Comparison of ENCODE assay signal across 28 mouse cellular contexts in genomic region chr13:113084732-113085131, GRCm38 (mm10). TPM values are rescaled to one million over a fixed set of nuclear protein-coding genes. Genes with fewer than 3 reads are reported as not detected.
DNase-seq lines count a peak whose midpoint lies in the region; ATAC-seq and TF ChIP-seq lines count a peak whose summit lies in the region.
"Had no signal": no experiment of that assay in that cellular context is flagged by ENCODE, and none has a peak within 500 bp of the region (broad histone marks: within the 10 kb centered on the region; RNA-seq: fewer than 3 reads in every experiment).

No protein-coding gene starts in this region.

- H3K36me3 ChIP-seq in heart, embryonic 13.5 days = no peaks in the 10 kb centered on the region
- no peaks in the 10 kb centered on the region for H3K36me3 ChIP-seq in heart, embryonic 10.5 days
- no peaks in the 10 kb centered on the region for H3K36me3 ChIP-seq in liver, postnatal 0 days (replicated peaks; ENCODE audit: insufficient read depth, low read length)
- no peaks in the 10 kb centered on the region for H3K36me3 ChIP-seq in liver, embryonic 11.5 days (ENCODE audit: control insufficient read depth, insufficient read depth, low read length)
- H3K36me3 ChIP-seq in liver, embryonic 13.5 days = no peaks in the 10 kb centered on the region
- no peaks in the 10 kb centered on the region for H3K36me3 ChIP-seq in forebrain, embryonic 10.5 days (replicated peaks)
- H3K36me3 ChIP-seq in kidney, embryonic 15.5 days = no peaks in the 10 kb centered on the region
- H3K36me3 ChIP-seq: embryonic facial prominence, embryonic 10.5 days; embryonic facial prominence, embryonic 12.5 days; forebrain, embryonic 12.5 days; G1E had no signal

- H3K27ac ChIP-seq in heart, embryonic 13.5 days (replicated peaks) = no peak overlapping the region
- H3K27ac ChIP-seq in heart, embryonic 10.5 days = no peak overlapping the region
- no peak overlapping the region for H3K27ac ChIP-seq in liver, postnatal 0 days (ENCODE audit: low read depth)
- no peak overlapping the region for H3K27ac ChIP-seq in liver, embryonic 11.5 days (ENCODE audit: low read depth, low read length)
- H3K27ac ChIP-seq in liver, embryonic 13.5 days = no peak overlapping the region
- H3K27ac ChIP-seq in forebrain, embryonic 10.5 days = no peak overlapping the region
- no peak overlapping the region for H3K27ac ChIP-seq in kidney, embryonic 15.5 days
- H3K27ac ChIP-seq: embryonic facial prominence, embryonic 10.5 days; embryonic facial prominence, embryonic 12.5 days; forebrain, embryonic 12.5 days had no signal

- no peaks in the 10 kb centered on the region for H3K9me3 ChIP-seq in heart, embryonic 13.5 days
- no peaks in the 10 kb centered on the region for H3K9me3 ChIP-seq in heart, embryonic 10.5 days
- H3K9me3 ChIP-seq in liver, postnatal 0 days (ENCODE audit: low read length) = no peaks in the 10 kb centered on the region
- no peaks in the 10 kb centered on the region for H3K9me3 ChIP-seq in liver, embryonic 11.5 days (ENCODE audit: control insufficient read depth, low read length)
- no peaks in the 10 kb centered on the region for H3K9me3 ChIP-seq in liver, embryonic 13.5 days (replicated peaks)
- no peaks in the 10 kb centered on the region for H3K9me3 ChIP-seq in forebrain, embryonic 10.5 days
- H3K9me3 ChIP-seq in kidney, embryonic 15.5 days (replicated peaks) = no peaks in the 10 kb centered on the region
- H3K9me3 ChIP-seq: embryonic facial prominence, embryonic 10.5 days; embryonic facial prominence, embryonic 12.5 days; forebrain, embryonic 12.5 days; G1E had no signal

- no peak for TF ChIP-seq EP300 in liver, postnatal 0 days (IDR thresholded peaks at IDR 0.05; ENCODE audit: low read depth)

- H3K4me2 ChIP-seq in heart, embryonic 13.5 days = peak overlapping the region; percentile 15; the same call in 1 of the 2 replicates
- H3K4me2 ChIP-seq in liver, postnatal 0 days (ENCODE audit: low read depth, low read length) = no peak overlapping the region
- H3K4me2 ChIP-seq in liver, embryonic 11.5 days = peak overlapping the region; percentile 26; the same call in 1 of the 2 replicates
- H3K4me2 ChIP-seq in liver, embryonic 13.5 days = no peak overlapping the region
- no peak overlapping the region for H3K4me2 ChIP-seq in kidney, embryonic 15.5 days
- H3K4me2 ChIP-seq: embryonic facial prominence, embryonic 12.5 days; forebrain, embryonic 12.5 days had no signal

- no peak for ATAC-seq in heart, embryonic 13.5 days (ENCODE audit: extremely low read depth, insufficient number of reproducible peaks, low FRiP score, low TSS enrichment)
- ATAC-seq in liver, postnatal 0 days = no peak
- 0 out of 2 replicates have a peak, but pooled peaks have one; percentile 43 for ATAC-seq in liver, embryonic 11.5 days (replicated peaks; ENCODE audit: low FRiP score)
- peak; percentile 50 for ATAC-seq in liver, embryonic 13.5 days (ENCODE audit: low read depth)
- ATAC-seq in kidney, embryonic 15.5 days (replicated peaks; ENCODE audit: low FRiP score) = no peak
- ATAC-seq: activated CD4-positive, CD25-positive, alpha-beta regulatory T cell, adult 4 months; CD4-positive, CD25-positive, alpha-beta regulatory T cell, adult 4 months; forebrain, embryonic 14.5 days; forebrain, embryonic 16.5 days; Patski had no signal

- peaks cover 8% of the 10 kb centered on the region for H3K4me1 ChIP-seq in heart, embryonic 13.5 days
- H3K4me1 ChIP-seq in heart, embryonic 10.5 days = peaks cover 5% of the 10 kb centered on the region
- H3K4me1 ChIP-seq in liver, postnatal 0 days (ENCODE audit: insufficient read depth) = no peaks in the 10 kb centered on the region
- H3K4me1 ChIP-seq in liver, embryonic 11.5 days (replicated peaks; ENCODE audit: control insufficient read depth, insufficient read depth, low read length) = no peaks in the 10 kb centered on the region
- peaks cover 8% of the 10 kb centered on the region for H3K4me1 ChIP-seq in liver, embryonic 13.5 days (replicated peaks)
- peaks cover 10% of the 10 kb centered on the region for H3K4me1 ChIP-seq in forebrain, embryonic 10.5 days
- no peaks in the 10 kb centered on the region for H3K4me1 ChIP-seq in kidney, embryonic 15.5 days
- H3K4me1 ChIP-seq: embryonic facial prominence, embryonic 10.5 days; embryonic facial prominence, embryonic 12.5 days had no signal

- no peak overlapping the region for H3K4me3 ChIP-seq in heart, embryonic 13.5 days
- H3K4me3 ChIP-seq in heart, embryonic 10.5 days = no peak overlapping the region
- no peak overlapping the region for H3K4me3 ChIP-seq in liver, postnatal 0 days (ENCODE audit: low read depth, low read length)
- H3K4me3 ChIP-seq in liver, embryonic 11.5 days (ENCODE audit: low read depth, low read length) = no peak overlapping the region
- no peak overlapping the region for H3K4me3 ChIP-seq in liver, embryonic 13.5 days (replicated peaks)
- no peak overlapping the region for H3K4me3 ChIP-seq in forebrain, embryonic 10.5 days
- H3K4me3 ChIP-seq in kidney, embryonic 15.5 days (replicated peaks) = no peak overlapping the region
- H3K4me3 ChIP-seq: embryonic facial prominence, embryonic 10.5 days; embryonic facial prominence, embryonic 12.5 days; forebrain, embryonic 12.5 days had no signal

- no peak for DNase-seq in heart, embryonic 10.5 days (ENCODE audit: low spot score)
- DNase-seq in liver = peak; percentile 36
- no peak for DNase-seq in liver, postnatal 0 days
- no peak for DNase-seq in liver, embryonic 11.5 days (ENCODE audit: low spot score)
- no peak for DNase-seq in liver, embryonic 13.5 days
- no peak for DNase-seq in forebrain, embryonic 10.5 days (ENCODE audit: extremely low spot score, low spot score)
- DNase-seq: adrenal gland, adult 8-10 months; adrenal gland, postnatal 14 days; adrenal gland, postnatal 36 days; B cell, adult 2 months; cerebellum, adult 11-12 months; cerebellum, adult 2 months; cerebellum, adult 9-10 months; cerebellum, postnatal 10 days; cerebellum, postnatal 25 days had no signal

- TF ChIP-seq CTCF in liver, postnatal 0 days (IDR thresholded peaks at IDR 0.05; ENCODE audit: low read depth) = no peak

- no peaks in the 10 kb centered on the region for H3K27me3 ChIP-seq in heart, embryonic 13.5 days (replicated peaks)
- H3K27me3 ChIP-seq in heart, embryonic 10.5 days (ENCODE audit: insufficient read depth, poor library complexity, severe bottlenecking) = no peaks in the 10 kb centered on the region
- H3K27me3 ChIP-seq in liver, postnatal 0 days (ENCODE audit: insufficient read depth, low read length) = no peaks in the 10 kb centered on the region
- no peaks in the 10 kb centered on the region for H3K27me3 ChIP-seq in liver, embryonic 11.5 days (replicated peaks; ENCODE audit: control insufficient read depth, insufficient read depth, low read length)
- H3K27me3 ChIP-seq in liver, embryonic 13.5 days = no peaks in the 10 kb centered on the region
- H3K27me3 ChIP-seq in forebrain, embryonic 10.5 days (ENCODE audit: poor library complexity, severe bottlenecking) = no peaks in the 10 kb centered on the region
- H3K27me3 ChIP-seq in kidney, embryonic 15.5 days = no peaks in the 10 kb centered on the region
- H3K27me3 ChIP-seq: CH12.LX; embryonic facial prominence, embryonic 12.5 days; forebrain, embryonic 12.5 days had no signal

- no peak overlapping the region for H3K9ac ChIP-seq in heart, embryonic 13.5 days
- no peak overlapping the region for H3K9ac ChIP-seq in liver, postnatal 0 days (replicated peaks)
- H3K9ac ChIP-seq in liver, embryonic 11.5 days (ENCODE audit: low read depth, low read length) = no peak overlapping the region
- no peak overlapping the region for H3K9ac ChIP-seq in liver, embryonic 13.5 days
- no peak overlapping the region for H3K9ac ChIP-seq in kidney, embryonic 15.5 days
- H3K9ac ChIP-seq: embryonic facial prominence, embryonic 12.5 days; forebrain, embryonic 12.5 days had no signal

- WGBS in heart, embryonic 13.5 days = 6% methylated on average over 5 of the region's 5 CpGs
- WGBS in heart, embryonic 10.5 days = 18% methylated on average over 5 of the region's 5 CpGs
- WGBS in liver, postnatal 0 days (ENCODE audit: insufficient replicate concordance) = 39% methylated on average over 5 of the region's 5 CpGs
- WGBS in liver, embryonic 11.5 days = 19% methylated on average over 5 of the region's 5 CpGs
- WGBS in liver, embryonic 13.5 days (ENCODE audit: insufficient replicate concordance) = 15% methylated on average over 5 of the region's 5 CpGs
- 89% methylated on average over 5 of the region's 5 CpGs for WGBS in forebrain, embryonic 10.5 days
- 83% methylated on average over 5 of the region's 5 CpGs for WGBS in kidney, embryonic 15.5 days

RNA-seq across cellular contexts. Expression of gene Gzma, which starts 16.0 kb away (rescaled TPM):
- 0.62 and 4.2 TPM in 2 replicates for polyA plus RNA-seq in heart, embryonic 13.5 days (2015; fragmentation: Nextera tagmentation; extraction: Ambion mirVana)
- not detected in 2 replicates for polyA plus RNA-seq in heart, embryonic 10.5 days (2016; fragmentation: Nextera tagmentation; extraction: Ambion mirVana)
- polyA plus RNA-seq in liver, postnatal 0 days (2015; fragmentation: Nextera tagmentation; extraction: Ambion mirVana) = 37.3 and 37.9 TPM in 2 replicates
- not detected in 2 replicates for polyA plus RNA-seq in liver, embryonic 11.5 days (2014; fragmentation: Nextera tagmentation; extraction: Ambion mirVana)
- polyA plus RNA-seq in liver, embryonic 13.5 days (2015; fragmentation: Nextera tagmentation; extraction: Ambion mirVana) = 0.13 TPM in 1 of 2 replicates, not detected in the other
- polyA plus RNA-seq in forebrain, embryonic 10.5 days (2016; fragmentation: Nextera tagmentation; extraction: Ambion mirVana) = not detected in 2 replicates
- not detected in 2 replicates for polyA plus RNA-seq in kidney, embryonic 15.5 days (2015; fragmentation: Nextera tagmentation; extraction: Ambion mirVana)
- polyA plus RNA-seq: embryonic facial prominence, embryonic 10.5 days; embryonic facial prominence, embryonic 12.5 days; forebrain, embryonic 12.5 days; forebrain, embryonic 14.5 days; forebrain, embryonic 16.5 days; G1E; Patski had no signal

RNA-seq across cellular contexts. Expression of gene Gpx8, which starts 38.5 kb away (rescaled TPM):
- polyA plus RNA-seq in heart, embryonic 13.5 days (2015; fragmentation: Nextera tagmentation; extraction: Ambion mirVana) = 134 and 143 TPM in 2 replicates
- 124 and 134 TPM in 2 replicates for polyA plus RNA-seq in heart, embryonic 10.5 days (2016; fragmentation: Nextera tagmentation; extraction: Ambion mirVana)
- polyA plus RNA-seq in liver, postnatal 0 days (2015; fragmentation: Nextera tagmentation; extraction: Ambion mirVana) = 5.5 and 5.8 TPM in 2 replicates
- 43.0 and 43.4 TPM in 2 replicates for polyA plus RNA-seq in liver, embryonic 11.5 days (2014; fragmentation: Nextera tagmentation; extraction: Ambion mirVana)
- 10.0 and 12.2 TPM in 2 replicates for polyA plus RNA-seq in liver, embryonic 13.5 days (2015; fragmentation: Nextera tagmentation; extraction: Ambion mirVana)
- 78.8 and 85.3 TPM in 2 replicates for polyA plus RNA-seq in forebrain, embryonic 10.5 days (2016; fragmentation: Nextera tagmentation; extraction: Ambion mirVana)
- polyA plus RNA-seq in kidney, embryonic 15.5 days (2015; fragmentation: Nextera tagmentation; extraction: Ambion mirVana) = 161 TPM in 2 replicates
- polyA plus RNA-seq: activated CD4-positive, CD25-positive, alpha-beta regulatory T cell, adult 4 months; CD4-positive, CD25-positive, alpha-beta regulatory T cell, adult 4 months; G1E had no signal

RNA-seq across cellular contexts. Expression of gene Cdc20b, which starts 49.8 kb away (rescaled TPM):
- polyA plus RNA-seq in heart, embryonic 13.5 days (2015; fragmentation: Nextera tagmentation; extraction: Ambion mirVana) = not detected in 2 replicates
- not detected in 2 replicates for polyA plus RNA-seq in heart, embryonic 10.5 days (2016; fragmentation: Nextera tagmentation; extraction: Ambion mirVana)
- polyA plus RNA-seq in liver, postnatal 0 days (2015; fragmentation: Nextera tagmentation; extraction: Ambion mirVana) = not detected in 2 replicates
- polyA plus RNA-seq in liver, embryonic 11.5 days (2014; fragmentation: Nextera tagmentation; extraction: Ambion mirVana) = not detected in 2 replicates
- not detected in 2 replicates for polyA plus RNA-seq in liver, embryonic 13.5 days (2015; fragmentation: Nextera tagmentation; extraction: Ambion mirVana)
- 0.31 TPM in 1 of 2 replicates, not detected in the other for polyA plus RNA-seq in forebrain, embryonic 10.5 days (2016; fragmentation: Nextera tagmentation; extraction: Ambion mirVana)
- not detected in 2 replicates for polyA plus RNA-seq in kidney, embryonic 15.5 days (2015; fragmentation: Nextera tagmentation; extraction: Ambion mirVana)
- polyA plus RNA-seq: CD4-positive, CD25-positive, alpha-beta regulatory T cell, adult 4 months; cerebellum, adult 2 months; cortical plate, adult 2 months; embryonic facial prominence, embryonic 12.5 days; G1E; Patski had no signal

Comparison
In these comparisons a context has a peak if more than half of its experiments do, and no peak if none do; other contexts are left out.
1. ATAC-seq: peak in liver, embryonic 11.5 days (single experiment) and liver, embryonic 13.5 days (single experiment); none in heart, embryonic 13.5 days (single experiment), liver, postnatal 0 days (single experiment) and kidney, embryonic 15.5 days (single experiment).
2. H3K4me2 ChIP-seq: peak in heart, embryonic 13.5 days (single experiment) and liver, embryonic 11.5 days (single experiment); none in liver, postnatal 0 days (single experiment), liver, embryonic 13.5 days (single experiment) and kidney, embryonic 15.5 days (single experiment).